Comparison of ENCODE assay signal across 21 mouse cellular contexts in genomic region chr4:46770090-46770489, GRCm38 (mm10).
A peak's percentile ranks its signal among the peaks of the same experiment; 100 is the strongest.
DNase-seq lines count a peak whose midpoint lies in the region; ATAC-seq lines count a peak whose summit lies in the region.
"Had no signal": no experiment of that assay in that cellular context is flagged by ENCODE, and none has a peak within 500 bp of the region (broad histone marks: within the 10 kb centered on the region; RNA-seq: fewer than 3 reads in every experiment).

No protein-coding gene starts in this region.

- intact Hi-C loops in gastrocnemius, postnatal 14 days (cut with DNase I; ENCODE audit: low total_unique reads): no loop called here

- H3K9ac ChIP-seq in forebrain, embryonic 14.5 days (ENCODE audit: low read length): no peak overlapping the region
- H3K9ac ChIP-seq in forebrain, embryonic 16.5 days (replicated peaks; ENCODE audit: low read depth, low read length): no peak overlapping the region
- no peak overlapping the region for H3K9ac ChIP-seq in midbrain, embryonic 16.5 days (ENCODE audit: low read depth, low read length)
- H3K9ac ChIP-seq in midbrain, embryonic 11.5 days (ENCODE audit: low read length): no peak overlapping the region
- H3K9ac ChIP-seq: embryonic facial prominence, embryonic 15.5 days; hindbrain, embryonic 15.5 days; liver, embryonic 13.5 days; lung, embryonic 14.5 days; neural tube, embryonic 13.5 days had no signal

- H3K36me3 ChIP-seq in forebrain, embryonic 14.5 days (ENCODE audit: control insufficient read depth, insufficient read depth, low read length): no peaks in the 10 kb centered on the region
- no peaks in the 10 kb centered on the region for H3K36me3 ChIP-seq in forebrain, embryonic 16.5 days (ENCODE audit: control insufficient read depth, insufficient read depth)
- no peaks in the 10 kb centered on the region for H3K36me3 ChIP-seq in midbrain, embryonic 16.5 days (ENCODE audit: control insufficient read depth, insufficient read depth, low read length)
- no peaks in the 10 kb centered on the region for H3K36me3 ChIP-seq in midbrain, embryonic 11.5 days (ENCODE audit: control insufficient read depth, insufficient read depth, low read length)
- H3K36me3 ChIP-seq: embryonic facial prominence, embryonic 15.5 days; hindbrain, embryonic 15.5 days; liver, embryonic 13.5 days; neural tube, embryonic 13.5 days had no signal

- no peaks in the 10 kb centered on the region for H3K4me1 ChIP-seq in forebrain, embryonic 14.5 days (ENCODE audit: control insufficient read depth, insufficient read depth, low read length)
- 0 out of 2 replicates have a peak, but pooled peaks cover 2% of the 10 kb centered on the region for H3K4me1 ChIP-seq in forebrain, embryonic 16.5 days (replicated peaks; ENCODE audit: control insufficient read depth, insufficient read depth, low read length)
- H3K4me1 ChIP-seq in midbrain, embryonic 16.5 days (ENCODE audit: control insufficient read depth, insufficient read depth, low read length): peaks cover 4% of the 10 kb centered on the region; the same call in 1 of the 2 replicates
- no peaks in the 10 kb centered on the region for H3K4me1 ChIP-seq in midbrain, embryonic 11.5 days (ENCODE audit: control insufficient read depth, insufficient read depth, low read length)
- H3K4me1 ChIP-seq: embryonic facial prominence, embryonic 15.5 days; liver, embryonic 13.5 days had no signal

- 0 out of 2 replicates have a peak, but pooled peaks have one; percentile 42 for ATAC-seq in forebrain, embryonic 14.5 days
- ATAC-seq in forebrain, embryonic 16.5 days: no peak
- peak; percentile 55 for ATAC-seq in midbrain, embryonic 16.5 days
- ATAC-seq in midbrain, embryonic 11.5 days (ENCODE audit: low FRiP score): no peak
- peak; percentile 90 for ATAC-seq in megakaryocyte, adult 5-6 weeks (ENCODE audit: poor library complexity, severe bottlenecking)

- WGBS in forebrain, embryonic 14.5 days: 75% methylated on average over 8 of the region's 8 CpGs
- WGBS in forebrain, embryonic 16.5 days: 74% methylated on average over 8 of the region's 8 CpGs
- 57% methylated on average over 8 of the region's 8 CpGs for WGBS in midbrain, embryonic 16.5 days
- 88% methylated on average over 8 of the region's 8 CpGs for WGBS in midbrain, embryonic 11.5 days

- DNase-seq in forebrain, embryonic 14.5 days (ENCODE audit: low spot score): peak; percentile 25
- DNase-seq in midbrain, embryonic 11.5 days (ENCODE audit: low spot score, missing footprints): no peak
- DNase-seq in gastrocnemius, postnatal 14 days: no peak
- no peak for DNase-seq in kidney, adult 8-10 months
- DNase-seq: adrenal gland, postnatal 25 days; cerebellum, adult 18-20 months; cerebellum, postnatal 25 days; heart, adult 11 months; kidney, postnatal 25 days; liver, embryonic 13.5 days; lung, embryonic 14.5 days; thymus, adult 2 months had no signal

- no peak overlapping the region for H3K4me2 ChIP-seq in forebrain, embryonic 14.5 days (ENCODE audit: low read length)
- H3K4me2 ChIP-seq in forebrain, embryonic 16.5 days (ENCODE audit: low read length): no peak overlapping the region
- no peak overlapping the region for H3K4me2 ChIP-seq in midbrain, embryonic 16.5 days (ENCODE audit: low read length)
- no peak overlapping the region for H3K4me2 ChIP-seq in midbrain, embryonic 11.5 days
- H3K4me2 ChIP-seq: embryonic facial prominence, embryonic 15.5 days; heart, embryonic 11.5 days; hindbrain, embryonic 15.5 days; liver, embryonic 13.5 days; lung, embryonic 14.5 days; neural tube, embryonic 13.5 days had no signal

- no peaks in the 10 kb centered on the region for H3K9me3 ChIP-seq in forebrain, embryonic 14.5 days (replicated peaks; ENCODE audit: control insufficient read depth, low read length)
- H3K9me3 ChIP-seq in forebrain, embryonic 16.5 days (ENCODE audit: control insufficient read depth, low read length): no peaks in the 10 kb centered on the region
- no peaks in the 10 kb centered on the region for H3K9me3 ChIP-seq in midbrain, embryonic 16.5 days (replicated peaks; ENCODE audit: control insufficient read depth, low read length, poor library complexity, severe bottlenecking)
- no peaks in the 10 kb centered on the region for H3K9me3 ChIP-seq in midbrain, embryonic 11.5 days (ENCODE audit: control insufficient read depth, low read length)
- H3K9me3 ChIP-seq: embryonic facial prominence, embryonic 15.5 days; hindbrain, embryonic 15.5 days; liver, embryonic 13.5 days; neural tube, embryonic 13.5 days had no signal

- no peak overlapping the region for H3K4me3 ChIP-seq in forebrain, embryonic 14.5 days (ENCODE audit: low read depth, low read length)
- no peak overlapping the region for H3K4me3 ChIP-seq in forebrain, embryonic 16.5 days (replicated peaks; ENCODE audit: low read length)
- H3K4me3 ChIP-seq in midbrain, embryonic 16.5 days (ENCODE audit: low read depth, low read length): no peak overlapping the region
- H3K4me3 ChIP-seq in midbrain, embryonic 11.5 days (ENCODE audit: low read depth, low read length): no peak overlapping the region
- H3K4me3 ChIP-seq: embryonic facial prominence, embryonic 15.5 days; hindbrain, embryonic 15.5 days; liver, embryonic 13.5 days; myocyte; neural tube, embryonic 13.5 days had no signal

- no peaks in the 10 kb centered on the region for H3K27me3 ChIP-seq in forebrain, embryonic 14.5 days (replicated peaks; ENCODE audit: control insufficient read depth, insufficient read depth, low read length)
- no peaks in the 10 kb centered on the region for H3K27me3 ChIP-seq in forebrain, embryonic 16.5 days (replicated peaks; ENCODE audit: control insufficient read depth, insufficient read depth, low read length)
- H3K27me3 ChIP-seq in midbrain, embryonic 16.5 days (ENCODE audit: control insufficient read depth, insufficient read depth, low read depth, low read length): no peaks in the 10 kb centered on the region
- no peaks in the 10 kb centered on the region for H3K27me3 ChIP-seq in midbrain, embryonic 11.5 days (ENCODE audit: control insufficient read depth, insufficient read depth, low read length)
- H3K27me3 ChIP-seq: embryonic facial prominence, embryonic 15.5 days; hindbrain, embryonic 15.5 days; liver, embryonic 13.5 days; neural tube, embryonic 13.5 days had no signal

- H3K27ac ChIP-seq in forebrain, embryonic 14.5 days (ENCODE audit: low read depth, low read length): no peak overlapping the region
- H3K27ac ChIP-seq in forebrain, embryonic 16.5 days (ENCODE audit: low read length): no peak overlapping the region
- peak overlapping the region; percentile 48; the same call in 1 of the 2 replicates for H3K27ac ChIP-seq in midbrain, embryonic 16.5 days (ENCODE audit: low read length)
- no peak overlapping the region for H3K27ac ChIP-seq in midbrain, embryonic 11.5 days (ENCODE audit: low read depth, low read length)
- H3K27ac ChIP-seq: embryonic facial prominence, embryonic 15.5 days; liver, embryonic 13.5 days; neural tube, embryonic 13.5 days; stomach, postnatal 0 days had no signal

Comparison
In these comparisons a context has a peak if more than half of its experiments do, and no peak if none do; other contexts are left out.
1. ATAC-seq: peak in forebrain, embryonic 14.5 days (single experiment), midbrain, embryonic 16.5 days (single experiment) and megakaryocyte, adult 5-6 weeks (single experiment); none in forebrain, embryonic 16.5 days (single experiment) and midbrain, embryonic 11.5 days (single experiment).